Mouse (Mus musculus) megakaryocyte, embryonic 14.5 days (primary cell): ENCODE measurements around the gene Dennd1a.

Experiments used
- FLI1 ChIP-seq: IDR thresholded peaks from 2 replicates; pipeline ENCODE4 v1.6.1; 2012; ENCODE audit warnings: low read length, inconsistent platforms, mixed read lengths
- GATA1 ChIP-seq: IDR thresholded peaks from 3 replicates; pipeline ENCODE4 v1.6.1; 2012; ENCODE audit warnings: mixed read lengths, low read length, inconsistent platforms, borderline replicate concordance

- TF ChIP-seq GATA1 = no peak
- TF ChIP-seq FLI1 = no peak
These were observed 46.5 kb upstream of the Dennd1a start for GRCm38 (mm10) chr2:38333586-38334119.
